Mouse (Mus musculus): ENCODE measurements around the gene Tssk6.

Gene Tssk6

GRCm38 (mm10) chr8:69902163-69903062, at the start of gene Tssk6, which contains the start of the genes Ndufa13 and Yjefn3:
Gene Tssk6 (plus strand): TSS chr8:69902184.
Gene Ndufa13 (minus strand): TSS chr8:69902558.
Gene Yjefn3 (minus strand): TSS chr8:69902712.
- peak; percentile 61 for DNase-seq

DNA sequence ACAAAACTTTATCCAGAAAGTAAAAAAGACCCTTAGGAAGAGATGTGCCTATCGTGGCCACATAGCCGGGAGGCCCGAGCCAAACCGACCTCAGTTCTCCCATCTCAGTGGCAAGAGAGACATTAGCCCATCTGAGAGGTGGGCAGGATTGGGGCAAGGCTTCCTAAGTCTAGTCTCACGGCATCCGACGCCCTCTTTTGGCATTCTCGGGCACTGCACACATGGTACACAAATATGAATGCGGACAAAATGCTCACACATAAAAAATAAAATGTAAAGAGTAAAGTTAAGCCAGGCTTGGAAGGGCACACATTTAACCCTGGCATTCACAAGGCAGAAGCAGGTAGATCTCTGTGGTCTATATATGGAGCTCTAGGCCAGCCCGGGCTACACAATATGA, 48.1 kb upstream of the Tssk6 start:
- DNase-seq = no peak

DNA sequence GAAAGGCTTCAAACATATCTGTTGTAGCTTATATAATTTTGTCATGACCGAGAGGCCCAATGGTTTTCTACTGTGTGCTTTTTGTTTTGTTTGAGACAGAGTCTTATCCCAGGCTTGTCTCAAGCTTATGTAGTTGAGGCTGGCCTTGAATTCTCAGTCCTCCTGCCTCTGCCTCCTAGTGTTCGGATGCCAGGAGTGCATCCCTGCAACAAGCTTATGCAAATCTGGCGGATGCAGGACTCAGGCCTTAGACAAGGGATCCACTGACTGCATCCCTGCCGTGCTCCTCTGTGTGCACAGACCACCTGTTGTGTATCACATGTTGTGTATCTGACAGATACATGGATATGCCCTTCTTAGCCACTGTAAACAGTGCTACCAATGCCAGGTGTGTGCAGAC, 41.2 kb upstream of the Tssk6 start:
- DNase-seq = peak; percentile 25

GRCm38 (mm10) chr8:69861251-69861650, 40.7 kb upstream of the Tssk6 start:
- DNase-seq = no peak

GRCm38 (mm10) chr8:69863387-69864020, 38.5 kb upstream of the Tssk6 start:
- no peak for DNase-seq

DNA sequence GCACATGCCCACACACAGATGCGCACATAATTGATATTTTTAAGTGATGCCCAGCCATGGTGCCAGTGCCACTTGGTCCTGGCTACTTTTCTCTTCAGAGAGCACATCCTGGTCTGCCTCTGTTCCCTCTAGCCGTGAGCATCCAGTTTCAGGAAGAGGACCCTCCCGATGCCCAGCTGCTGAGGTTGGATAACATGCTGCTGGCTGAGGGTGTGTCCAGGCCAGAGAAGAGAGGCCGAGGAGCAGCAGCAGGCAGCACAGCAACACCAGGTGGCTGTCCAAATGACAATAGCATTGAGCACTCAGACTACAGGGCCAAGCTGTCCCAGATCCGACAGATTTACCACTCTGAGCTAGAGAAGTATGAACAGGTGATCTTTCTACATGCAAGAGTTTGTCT, 37.8 kb upstream of the Tssk6 start:
- DNase-seq = no peak

GRCm38 (mm10) chr8:69867696-69868326, 34.2 kb upstream of the Tssk6 start:
- DNase-seq = no peak

DNA sequence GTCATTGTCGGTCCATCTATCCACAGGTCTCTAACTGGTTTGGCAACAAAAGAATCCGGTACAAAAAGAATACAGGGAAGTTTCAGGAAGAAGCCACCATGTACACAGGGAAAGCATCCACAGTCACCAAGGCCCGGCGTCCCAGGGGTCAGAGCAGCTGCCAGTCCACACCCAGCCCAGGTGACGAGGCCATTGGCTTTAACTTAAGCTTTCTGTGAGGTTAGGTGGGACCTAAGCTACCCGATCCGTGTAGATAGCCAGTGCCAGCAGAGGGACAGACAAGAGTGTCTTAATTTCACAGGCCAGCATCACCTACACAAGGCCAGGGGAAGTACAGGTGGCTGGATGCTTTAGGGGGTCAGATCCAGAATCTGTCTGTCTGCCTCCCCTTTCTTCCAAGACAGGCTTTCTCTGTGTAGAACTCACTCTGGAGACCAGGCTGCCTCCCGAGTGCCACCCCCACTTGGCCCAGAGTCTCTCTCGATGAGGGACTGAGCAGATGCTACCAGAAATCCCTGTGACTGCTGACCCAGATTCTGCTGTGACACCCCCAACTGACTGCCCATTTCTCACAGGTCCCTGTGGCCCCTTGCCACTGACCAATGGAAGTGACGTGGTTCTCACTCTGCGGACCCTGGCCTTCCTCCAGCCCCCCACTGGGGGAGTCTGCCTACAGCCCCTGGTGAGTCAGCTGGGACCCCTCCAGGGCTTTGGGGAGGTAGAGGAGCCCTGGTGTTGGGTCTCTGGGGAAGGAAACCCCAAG, 31.8 kb upstream of the Tssk6 start:
- no peak for DNase-seq

GRCm38 (mm10) chr8:69870907-69871306, 31.1 kb upstream of the Tssk6 start:
- no peak for DNase-seq

DNA sequence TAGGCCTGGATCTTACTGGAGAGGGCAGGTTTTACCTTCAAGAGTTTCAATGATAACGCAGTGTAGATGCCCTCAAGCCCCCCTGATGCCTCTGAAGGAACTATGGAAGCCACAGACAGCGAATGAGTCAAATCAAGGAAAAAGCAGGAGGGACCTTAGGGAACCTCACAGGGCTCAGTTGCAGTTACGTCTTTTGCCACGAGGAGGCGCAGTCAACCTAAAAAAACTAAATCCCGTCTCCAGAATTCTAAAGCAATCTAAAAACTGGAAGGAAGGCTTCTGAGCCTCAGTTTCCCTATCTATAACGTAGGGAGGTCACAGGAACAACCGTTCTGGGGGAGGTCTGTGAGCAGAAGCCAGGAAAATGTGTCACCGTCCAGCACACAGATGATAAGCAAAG, 27.8 kb upstream of the Tssk6 start:
- peak; percentile 81 for DNase-seq

DNA sequence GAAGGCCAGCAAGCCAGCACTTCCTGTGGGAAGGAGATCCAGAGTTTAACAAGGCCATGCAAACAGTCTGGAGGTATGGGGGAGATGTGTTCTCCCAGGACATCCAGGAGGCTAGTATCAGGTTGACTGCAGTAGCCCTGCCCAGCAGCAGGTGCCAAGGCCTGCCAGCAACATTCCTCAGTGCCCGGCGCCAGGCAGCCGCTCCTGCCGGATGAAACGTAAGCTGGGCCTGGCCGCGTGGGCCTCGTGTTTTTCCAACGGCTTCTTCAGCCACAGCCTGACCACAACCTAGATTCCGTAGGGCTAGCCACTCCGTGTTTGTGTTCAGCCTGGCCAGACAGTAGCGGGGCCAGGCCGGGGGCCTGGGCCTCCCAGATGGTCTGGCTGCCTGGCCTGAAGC, 27.3 kb upstream of the Tssk6 start:
- DNase-seq = no peak

DNA sequence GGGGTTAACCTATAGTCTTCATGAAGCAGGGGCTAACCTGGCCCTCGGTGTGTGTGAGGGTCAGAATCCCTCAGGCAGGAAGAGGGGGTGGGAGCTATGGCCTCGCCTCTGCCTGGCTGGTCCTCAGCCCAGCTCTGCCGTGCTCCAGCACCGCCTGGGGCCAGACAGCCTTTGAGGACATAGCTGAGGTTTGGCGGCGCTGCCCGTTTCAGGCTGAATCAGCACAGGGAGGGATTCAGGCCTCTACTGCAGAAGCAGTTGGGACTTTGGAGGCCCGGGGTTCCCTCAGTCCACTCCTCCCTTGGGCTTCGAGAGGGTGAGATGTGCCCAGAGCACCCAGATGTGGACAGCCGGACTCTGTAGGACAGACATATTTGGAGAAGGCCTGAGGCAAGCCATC, 25.9 kb upstream of the Tssk6 start:
- DNase-seq = no peak

DNA sequence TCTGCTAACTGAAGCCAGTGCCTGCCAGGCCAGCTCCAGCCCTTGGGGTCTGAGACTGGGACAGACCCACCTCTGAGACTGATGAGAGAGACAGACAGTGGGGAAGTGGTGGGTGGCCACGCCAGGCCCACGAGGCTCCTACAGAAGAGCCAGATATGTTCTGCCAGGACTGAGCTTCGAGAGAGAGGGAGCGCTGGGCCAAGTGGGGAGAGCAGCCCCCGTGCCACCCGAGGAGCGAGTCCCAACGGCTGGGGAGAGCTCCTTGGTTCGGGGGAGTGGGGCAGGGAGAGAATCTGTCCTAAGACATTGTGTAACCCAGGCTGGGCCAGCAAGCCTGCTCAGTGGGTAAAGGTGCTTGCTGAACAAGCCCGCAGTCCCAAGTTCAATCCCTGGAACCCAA, 25.0 kb upstream of the Tssk6 start:
- no peak for DNase-seq

GRCm38 (mm10) chr8:69877396-69877795, 24.6 kb upstream of the Tssk6 start:
- DNase-seq = no peak

DNA sequence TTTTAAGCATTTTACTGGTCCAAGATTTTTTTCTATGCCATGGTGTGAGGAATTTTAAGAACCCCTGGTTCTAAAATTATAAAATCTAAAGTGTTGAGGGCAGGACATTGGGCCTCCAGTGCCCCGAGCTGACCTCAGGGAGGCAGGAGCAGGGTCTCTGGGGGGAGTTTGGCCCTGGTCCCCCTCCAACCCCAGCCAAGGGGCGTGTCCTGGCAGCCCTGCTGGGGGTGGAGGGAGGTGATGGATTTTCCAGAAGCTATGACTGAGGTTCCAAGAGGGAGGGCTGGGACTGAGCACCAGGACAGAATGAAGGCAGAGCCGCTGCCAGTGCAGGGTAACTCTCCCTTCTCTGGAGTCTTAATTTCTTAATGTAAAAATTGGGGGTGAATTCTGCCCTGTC, 24.0 kb upstream of the Tssk6 start:
- DNase-seq = no peak

GRCm38 (mm10) chr8:69879678-69880077, 22.3 kb upstream of the Tssk6 start:
- DNase-seq = no peak

DNA sequence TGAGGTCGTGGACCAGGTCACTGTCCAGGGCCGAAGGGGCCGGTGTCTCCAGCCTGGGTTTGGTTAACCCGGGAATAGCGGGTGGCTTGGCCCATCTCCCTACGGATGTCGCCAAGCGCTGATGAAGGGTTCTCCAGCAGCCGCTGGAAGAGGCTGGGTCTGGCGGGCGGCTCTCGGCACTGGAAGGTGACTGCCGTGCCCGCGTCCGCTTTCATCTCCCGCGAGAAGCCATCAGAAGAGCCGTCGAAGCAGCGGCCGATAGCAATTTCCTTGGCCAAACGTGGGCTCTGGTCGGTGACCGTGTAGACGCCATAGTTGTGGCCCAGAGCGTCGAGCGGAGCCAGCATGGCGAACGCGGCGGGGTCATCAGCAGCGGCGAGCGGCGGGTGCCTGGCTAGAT, 21.1 kb upstream of the Tssk6 start:
- DNase-seq = peak; percentile 16

GRCm38 (mm10) chr8:69881261-69881865, 20.6 kb upstream of the Tssk6 start:
- peak; percentile 26 for DNase-seq

GRCm38 (mm10) chr8:69882021-69882756, 19.8 kb upstream of the Tssk6 start:
- peak; percentile 89 for DNase-seq

DNA sequence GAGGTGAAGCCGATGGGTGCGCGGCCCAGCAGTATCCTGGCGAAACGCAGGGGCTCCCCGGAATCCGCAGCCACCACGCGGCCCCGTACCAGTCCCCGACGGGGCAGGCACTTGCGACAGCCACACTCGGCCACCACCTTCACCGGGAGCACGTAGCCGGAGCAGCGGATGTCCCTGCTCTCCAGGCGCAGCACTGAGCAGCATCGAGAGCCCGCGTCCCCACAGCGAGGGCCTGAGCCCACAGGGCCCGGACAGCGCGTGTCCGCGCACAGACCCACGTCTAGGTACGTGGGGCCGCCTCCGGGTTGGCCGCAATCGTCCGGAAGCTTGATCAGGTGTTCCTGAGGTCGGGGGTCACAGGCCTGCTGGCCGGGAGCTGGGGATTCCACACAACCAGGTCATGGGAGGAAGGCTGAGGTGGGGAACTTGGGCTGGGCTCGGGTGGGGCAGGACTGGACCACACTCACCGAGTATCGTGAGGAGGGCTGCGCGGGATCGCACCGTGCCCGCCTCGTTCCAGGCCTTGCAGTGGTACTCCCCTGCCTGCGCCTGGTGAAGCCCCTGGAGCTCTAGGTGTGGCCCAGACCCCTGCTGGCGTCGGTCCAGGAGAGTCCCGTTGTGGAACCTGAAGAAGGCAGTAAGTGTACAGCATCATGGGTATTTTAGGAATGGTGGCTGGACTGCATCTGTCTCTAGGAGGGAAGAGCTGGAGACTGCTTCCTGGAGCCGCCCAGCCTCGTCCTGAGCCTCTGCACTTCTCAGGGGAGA, 19.0 kb upstream of the Tssk6 start:
- DNase-seq = peak; percentile 34

- no peak for DNase-seq
Observed at GRCm38 (mm10) chr8:69884141-69884540, 17.8 kb upstream of the Tssk6 start.

Data from kidney, postnatal 10 days (tissue).